Mouse (Mus musculus): Measurements from ENCODE around the gene Nod1. TPM values are rescaled to one million over a fixed set of nuclear protein-coding genes. Genes with fewer than 3 reads are reported as not detected.

The Nod1 gene
- total RNA-seq, 1 experiment from 2014 or later = 10.5 TPM

GRCm38 (mm10) chr6:54878546-54878945 is 93.9 kb downstream of the Nod1 start:
- no peak for DNase-seq

DNA sequence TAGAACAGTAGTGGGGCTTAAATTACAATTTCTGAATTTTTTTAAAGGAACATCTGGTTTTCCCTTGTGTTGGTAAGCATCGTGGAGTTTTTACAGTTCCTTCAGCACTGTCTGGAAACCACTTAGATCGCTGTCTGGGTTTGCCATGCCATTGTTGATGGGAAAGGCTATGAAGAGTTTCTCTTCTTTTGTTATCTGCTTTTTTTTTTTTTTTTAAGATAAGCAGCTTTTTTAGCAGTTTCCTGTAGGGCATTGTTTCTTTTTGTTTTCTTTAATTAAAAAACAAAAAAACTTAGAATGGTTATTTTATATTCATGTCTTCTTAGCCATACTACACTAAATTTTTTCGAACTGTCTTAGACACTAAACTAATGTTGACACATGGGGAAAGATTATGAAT is 94.8 kb downstream of the Nod1 start:
- DNase-seq = no peak

- no peak for DNase-seq
Observed at GRCm38 (mm10) chr6:54876782-54877181, 95.6 kb downstream of the Nod1 start.

Other genes with a start within 250 kb of the Nod1 start
- 38.4 and 46.1 TPM in 2 replicates for gene Znrf2, start 155.7 kb downstream of the Nod1 start, total RNA-seq (2021)
- 7.2 and 7.4 TPM in 2 replicates for gene Ggct, start 20.3 kb upstream of the Nod1 start, total RNA-seq (2021)
- 81.7 and 85.7 TPM in 2 replicates for gene Gars, start 65.4 kb upstream of the Nod1 start, total RNA-seq (2021)
- not detected in 2 replicates for gene Crhr2, start 160.4 kb upstream of the Nod1 start, total RNA-seq (2021)
- gene Inmt, start 202.4 kb upstream of the Nod1 start, total RNA-seq (2021) = 4.6 and 10.4 TPM in 2 replicates
- 6.0 and 6.2 TPM in 2 replicates for gene Mindy4, start 230.8 kb upstream of the Nod1 start, total RNA-seq (2021)

Measured in adrenal gland, postnatal 25 days (tissue).